9 mouse cellular contexts compared by ENCODE assay signal in the genomic region with DNA sequence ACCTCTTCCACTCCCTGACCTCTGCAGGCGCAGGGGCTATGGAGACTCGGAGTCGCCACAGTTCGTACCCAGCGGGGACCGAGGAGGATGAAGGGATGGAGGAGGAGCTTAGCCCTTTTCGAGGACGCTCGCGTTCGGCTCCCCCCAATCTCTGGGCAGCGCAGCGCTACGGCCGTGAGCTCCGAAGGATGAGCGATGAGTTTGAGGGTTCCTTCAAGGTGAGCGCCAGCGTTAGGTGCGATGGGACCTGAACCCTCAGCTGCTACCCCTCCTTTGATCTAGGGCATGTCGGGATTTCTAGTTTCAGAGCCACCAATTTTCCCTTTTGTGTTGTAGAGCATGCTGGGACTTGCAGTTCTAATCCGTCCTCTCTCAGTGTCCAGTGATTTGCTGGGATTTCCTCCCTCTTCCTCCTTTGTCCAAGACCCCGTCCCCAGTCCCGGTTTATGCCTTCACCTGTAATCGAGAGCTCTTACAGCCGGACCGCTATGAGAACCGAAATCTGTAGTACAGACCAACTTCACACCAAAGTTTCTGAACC. TPM values are rescaled to one million over a fixed set of nuclear protein-coding genes. Genes with fewer than 3 reads are reported as not detected.
A peak's percentile ranks its signal among the peaks of the same experiment; 100 is the strongest.
DNase-seq lines count a peak whose midpoint lies in the region; ATAC-seq and TF ChIP-seq lines count a peak whose summit lies in the region.
"Had no signal": no experiment of that assay in that cellular context is flagged by ENCODE, and none has a peak within 500 bp of the region (broad histone marks: within the 10 kb centered on the region; RNA-seq: fewer than 3 reads in every experiment).

No protein-coding gene starts in this region.

- WGBS in embryonic facial prominence, embryonic 12.5 days = under 1% methylated on average over 28 of the region's 28 CpGs
- under 1% methylated on average over 28 of the region's 28 CpGs for WGBS in lung, embryonic 15.5 days
- WGBS in olfactory bulb, adult 2 months = 0% methylated on average over 28 of the region's 28 CpGs

- peaks cover 84% of the 10 kb centered on the region for H3K4me1 ChIP-seq in E14TG2a.4 (replicated peaks; ENCODE audit: low read depth, low read length)
- peaks cover 16% of the 10 kb centered on the region for H3K4me1 ChIP-seq in embryonic facial prominence, embryonic 12.5 days
- H3K4me1 ChIP-seq in lung, embryonic 15.5 days = peaks cover 30% of the 10 kb centered on the region
- peaks cover 10% of the 10 kb centered on the region for H3K4me1 ChIP-seq in olfactory bulb, adult 2 months (ENCODE audit: control insufficient read depth, insufficient read depth, low read length)

- peak overlapping the region; percentile 93 for H3K4me2 ChIP-seq in embryonic facial prominence, embryonic 12.5 days (replicated peaks)
- peak overlapping the region; percentile 79 for H3K4me2 ChIP-seq in lung, embryonic 15.5 days

- no peaks in the 10 kb centered on the region for H3K27me3 ChIP-seq in E14TG2a.4 (ENCODE audit: insufficient read depth, low read length)
- H3K27me3 ChIP-seq in embryonic facial prominence, embryonic 12.5 days = no peaks in the 10 kb centered on the region
- no peaks in the 10 kb centered on the region for H3K27me3 ChIP-seq in lung, embryonic 15.5 days

- peak; percentile 64 for DNase-seq in adrenal gland, adult 8-10 months
- DNase-seq in heart, postnatal 14 days = peak; percentile 47 to 53
- peak; percentile 57 for DNase-seq in layer of hippocampus, adult 11-12 months (ENCODE audit: low spot score)
- DNase-seq in c-Kit-positive CD71-positive TER-119-positive erythroid progenitor cells, embryonic 14.5 days (ENCODE audit: low spot score) = no peak

- TF ChIP-seq CTCF in E14TG2a.4 (conservative IDR thresholded peaks at IDR 0.05; ENCODE audit: low read length) = no peak
- TF ChIP-seq CTCF in olfactory bulb, adult 2 months (IDR thresholded peaks at IDR 0.05; ENCODE audit: insufficient read depth, low read depth, low read length) = no peak

- no peak; the same call in 1 of the 2 replicates for TF ChIP-seq POLR2A in olfactory bulb, adult 2 months (IDR thresholded peaks at IDR 0.05; ENCODE audit: insufficient read depth, low read depth, low read length)

- peak; percentile 61 for ATAC-seq in embryonic facial prominence, embryonic 12.5 days (ENCODE audit: insufficient number of reproducible peaks, insufficient read depth, low FRiP score, low TSS enrichment)
- ATAC-seq in lung, embryonic 15.5 days (ENCODE audit: borderline replicate concordance, extremely low read depth, low FRiP score, low TSS enrichment) = peak; percentile 31; the same call in 1 of the 2 replicates

- peak overlapping the region; percentile 98 for H3K27ac ChIP-seq in embryonic facial prominence, embryonic 12.5 days
- peak overlapping the region; percentile 98 for H3K27ac ChIP-seq in lung, embryonic 15.5 days
- peak overlapping the region; percentile 91 for H3K27ac ChIP-seq in olfactory bulb, adult 2 months (ENCODE audit: insufficient read depth, low read depth, low read length)

- peaks cover 48% of the 10 kb centered on the region for H3K36me3 ChIP-seq in E14TG2a.4 (ENCODE audit: insufficient read depth, low read length)
- peaks cover 32% of the 10 kb centered on the region for H3K36me3 ChIP-seq in embryonic facial prominence, embryonic 12.5 days
- peaks cover 22% of the 10 kb centered on the region for H3K36me3 ChIP-seq in lung, embryonic 15.5 days

- intact Hi-C loops in heart, postnatal 14 days (cut with DNase I) = no loop called here

- peak overlapping the region; percentile 88 for H3K4me3 ChIP-seq in E14TG2a.4 (replicated peaks; ENCODE audit: low read length)
- H3K4me3 ChIP-seq in embryonic facial prominence, embryonic 12.5 days = peak overlapping the region; percentile 61
- peak overlapping the region; percentile 65 for H3K4me3 ChIP-seq in lung, embryonic 15.5 days
- H3K4me3 ChIP-seq in olfactory bulb, adult 2 months (ENCODE audit: insufficient read depth, low read depth, low read length) = peak overlapping the region; percentile 62

- H3K9me3 ChIP-seq in E14TG2a.4 (ENCODE audit: low read length) = no peaks in the 10 kb centered on the region
- no peaks in the 10 kb centered on the region for H3K9me3 ChIP-seq in embryonic facial prominence, embryonic 12.5 days
- no peaks in the 10 kb centered on the region for H3K9me3 ChIP-seq in lung, embryonic 15.5 days

- peak overlapping the region; percentile 77 for H3K9ac ChIP-seq in embryonic facial prominence, embryonic 12.5 days
- peak overlapping the region; percentile 68 for H3K9ac ChIP-seq in lung, embryonic 15.5 days

RNA-seq across cellular contexts. Expression of a gene that starts 8.4 kb away (rescaled TPM):
- total RNA-seq in adrenal gland, adult 8-10 months (2022) = 10 to 100 TPM; 55.6 to 66.1 (median 63.4) TPM
- polyA plus RNA-seq in embryonic facial prominence, embryonic 12.5 days (2016; fragmentation: Nextera tagmentation; extraction: Ambion mirVana) = 28.4 and 32.7 TPM in 2 replicates
- total RNA-seq in heart, postnatal 14 days (2021) = 10 to 100 TPM; 34.1 to 40.0 TPM
- 28.1 and 31.0 TPM in 2 replicates for polyA plus RNA-seq in lung, embryonic 15.5 days (2015; fragmentation: Nextera tagmentation; extraction: Ambion mirVana)
- polyA plus RNA-seq in olfactory bulb, adult 2 months (2012; ENCODE audit: insufficient read depth, insufficient read length, low replicate concordance, missing spikeins) = not detected in 2 replicates

RNA-seq across cellular contexts. Expression of a gene that starts 9.0 kb away (rescaled TPM):
- 10 to 100 TPM; 49.9 to 63.1 (median 56.6) TPM for total RNA-seq in adrenal gland, adult 8-10 months (2022)
- 75.0 and 77.6 TPM in 2 replicates for polyA plus RNA-seq in embryonic facial prominence, embryonic 12.5 days (2016; fragmentation: Nextera tagmentation; extraction: Ambion mirVana)
- 10 to 100 TPM; 28.6 to 29.9 TPM for total RNA-seq in heart, postnatal 14 days (2021)
- 74.4 and 80.0 TPM in 2 replicates for polyA plus RNA-seq in lung, embryonic 15.5 days (2015; fragmentation: Nextera tagmentation; extraction: Ambion mirVana)
- not detected in 2 replicates for polyA plus RNA-seq in olfactory bulb, adult 2 months (2012; ENCODE audit: insufficient read depth, insufficient read length, low replicate concordance, missing spikeins)

RNA-seq across cellular contexts. Expression of a gene that starts 16.4 kb away (rescaled TPM):
- total RNA-seq in adrenal gland, adult 8-10 months (2022) = under 1 TPM in 2 of 4 experiments, not detected in 2; 0.14 to 0.24 TPM
- 0.62 and 0.65 TPM in 2 replicates for polyA plus RNA-seq in embryonic facial prominence, embryonic 12.5 days (2016; fragmentation: Nextera tagmentation; extraction: Ambion mirVana)
- under 1 TPM in 1 of 2 experiments, not detected in 1; 0.26 TPM for total RNA-seq in heart, postnatal 14 days (2021)
- 0.13 and 0.22 TPM in 2 replicates for polyA plus RNA-seq in lung, embryonic 15.5 days (2015; fragmentation: Nextera tagmentation; extraction: Ambion mirVana)
- polyA plus RNA-seq in olfactory bulb, adult 2 months (2012; ENCODE audit: insufficient read depth, insufficient read length, low replicate concordance, missing spikeins) = not detected in 2 replicates

RNA-seq across cellular contexts. Expression of a gene that starts 24.1 kb away (rescaled TPM):
- total RNA-seq in adrenal gland, adult 8-10 months (2022) = 100 to 1,000 TPM; 153 to 231 (median 191) TPM
- polyA plus RNA-seq in embryonic facial prominence, embryonic 12.5 days (2016; fragmentation: Nextera tagmentation; extraction: Ambion mirVana) = 255 and 291 TPM in 2 replicates
- 100 to 1,000 TPM in 1 of 2 experiments, 10 to 100 TPM in 1; 89.8 to 120 TPM for total RNA-seq in heart, postnatal 14 days (2021)
- polyA plus RNA-seq in lung, embryonic 15.5 days (2015; fragmentation: Nextera tagmentation; extraction: Ambion mirVana) = 141 and 160 TPM in 2 replicates
- not detected in 2 replicates for polyA plus RNA-seq in olfactory bulb, adult 2 months (2012; ENCODE audit: insufficient read depth, insufficient read length, low replicate concordance, missing spikeins)

RNA-seq across cellular contexts. Expression of a gene that starts 25.5 kb away (rescaled TPM):
- total RNA-seq in adrenal gland, adult 8-10 months (2022) = not detected
- 1.2 and 1.7 TPM in 2 replicates for polyA plus RNA-seq in embryonic facial prominence, embryonic 12.5 days (2016; fragmentation: Nextera tagmentation; extraction: Ambion mirVana)
- total RNA-seq in heart, postnatal 14 days (2021) = not detected
- 2.5 and 3.4 TPM in 2 replicates for polyA plus RNA-seq in lung, embryonic 15.5 days (2015; fragmentation: Nextera tagmentation; extraction: Ambion mirVana)
- not detected in 2 replicates for polyA plus RNA-seq in olfactory bulb, adult 2 months (2012; ENCODE audit: insufficient read depth, insufficient read length, low replicate concordance, missing spikeins)
- total RNA-seq: gastrocnemius, postnatal 4 days had no signal

Comparison
In these comparisons a context has a peak if more than half of its experiments do, and no peak if none do; other contexts are left out.
1. RNA of a gene that starts 8.4 kb away (polyA plus RNA-seq): 28.4 to 32.7 TPM in embryonic facial prominence, embryonic 12.5 days and 28.1 to 31.0 TPM in lung, embryonic 15.5 days; not detected in olfactory bulb, adult 2 months; every median in the first group is over 10 times any median in the second.
2. RNA of a gene that starts 9.0 kb away (polyA plus RNA-seq): 74.4 to 80.0 TPM in lung, embryonic 15.5 days and 75.0 to 77.6 TPM in embryonic facial prominence, embryonic 12.5 days; not detected in olfactory bulb, adult 2 months; every median in the first group is over 10 times any median in the second.
3. Peak in every context shown above with its lines, with median percentiles within 50 percentile points of each other: H3K4me3 ChIP-seq and H3K27ac ChIP-seq.